Mouse (Mus musculus) heart, adult 2 months (tissue): ENCODE measurements around the gene Agtpbp1.

Source experiments
- CTCF ChIP-seq: fragments of 200-600 bp; IDR thresholded peaks from 2 replicates; pipeline ENCODE4 v1.8.1; 2022; ENCODE audit warnings: antibody characterized with exemption, mild to moderate bottlenecking, moderate library complexity
- EP300 ChIP-seq: fragments of 200-500 bp; IDR thresholded peaks from 2 replicates; pipeline ENCODE4 v1.6.1; 2011; ENCODE audit warnings: low read depth, low read length, control low read depth; ENCODE audit not compliant: insufficient read depth

GRCm38 (mm10) chr13:59609885-59610284, 24.9 kb upstream of the Agtpbp1 start:
- TF ChIP-seq CTCF (no peak), EP300 (no peak)
